Mouse (Mus musculus) left cerebral cortex, postnatal 25 days (tissue): ENCODE measurements around the gene Fgfr2. TPM values are rescaled to one million over a fixed set of nuclear protein-coding genes. Genes with fewer than 3 reads are reported as not detected.
"Not testable (repeated sequence)": the region's sequence is repeated elsewhere in the genome, so short reads cannot be mapped to it uniquely, and the experiment has no call there.

Experiments
- DNase-seq, 2 experiments: peaks; one replicate each; pipeline ENCODE4 v3.0.0; 2022; ENCODE audit warnings: low spot score in 2 of 2, mixed read lengths in 1 of 2
- intact Hi-C: fragments of 180-260 bp; cut with DNase I; formaldehyde crosslinking; loops from one replicate; pipeline ENCODE4 v1.15.1; 2025
- total RNA-seq, 2 experiments: library from RNA; stranded (reverse); gene quantifications; 2 replicates each; pipeline ENCODE4 v1.2.3; 2021

The Fgfr2 gene
- total RNA-seq, 2 experiments from 2014 or later: 37.1 to 42.0 TPM

DNA sequence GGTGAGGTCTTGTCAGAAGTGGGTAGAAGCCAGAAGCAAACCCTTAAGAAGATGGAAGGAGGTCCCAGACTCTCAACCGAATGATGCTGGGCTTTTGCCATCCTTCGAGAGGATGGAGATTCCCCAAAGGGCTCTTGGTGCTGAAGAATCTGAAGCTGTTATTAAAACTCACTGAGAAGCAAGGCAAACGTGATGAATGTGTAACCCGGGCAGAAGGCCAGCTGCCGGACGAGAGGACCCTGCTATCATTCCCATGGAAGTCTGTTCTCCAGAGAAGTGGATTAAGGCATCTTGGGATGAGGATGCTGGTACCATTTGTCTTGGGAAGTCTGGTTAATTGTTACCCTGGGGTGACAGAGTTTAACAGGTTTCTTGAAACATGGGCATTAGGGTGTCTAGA lies 2960.4 kb downstream of the Fgfr2 start:
- DNase-seq: no peak
- intact Hi-C loops: no loop called here

DNA sequence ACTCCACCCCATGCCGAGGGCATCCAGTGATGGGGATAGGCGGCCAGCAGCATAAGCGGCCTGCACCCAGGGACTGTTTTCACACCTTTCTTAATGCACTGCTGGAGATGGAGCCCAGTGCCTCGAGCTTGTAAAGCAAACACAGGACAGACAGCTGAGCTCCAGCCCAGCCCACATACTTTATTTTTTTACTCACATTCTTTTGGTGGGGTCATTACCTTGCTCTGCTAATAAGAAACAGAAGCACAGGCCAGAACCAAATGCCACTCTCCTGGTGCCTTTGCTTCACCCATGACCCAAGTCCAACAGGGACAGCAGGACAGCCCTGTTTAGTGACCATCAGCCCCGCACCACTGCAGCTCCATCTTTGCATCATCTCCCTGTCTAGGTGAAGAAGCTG lies 2961.6 kb downstream of the Fgfr2 start:
- intact Hi-C loops: no loop called here
- no peak for DNase-seq

DNA sequence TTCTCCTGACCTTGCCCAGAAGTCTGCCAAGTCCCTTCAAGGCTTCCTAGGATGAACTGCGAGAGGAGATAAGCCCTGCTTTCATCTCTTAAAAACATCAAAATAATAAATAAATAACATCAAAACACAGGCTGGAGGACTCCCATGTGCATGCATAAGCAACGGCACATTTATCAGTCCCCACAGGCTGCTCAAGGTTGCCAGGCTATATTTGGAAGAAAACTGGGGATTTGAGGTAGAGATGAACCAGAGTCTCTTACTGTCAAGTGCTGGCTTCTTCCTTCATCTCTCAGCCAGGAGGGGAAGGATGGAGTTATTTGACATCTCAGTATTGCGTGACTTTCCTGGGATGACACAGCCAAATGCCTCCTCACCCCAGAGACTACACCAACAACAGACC lies 2964.3 kb downstream of the Fgfr2 start:
- intact Hi-C loops: no loop called here
- DNase-seq: no peak

DNA sequence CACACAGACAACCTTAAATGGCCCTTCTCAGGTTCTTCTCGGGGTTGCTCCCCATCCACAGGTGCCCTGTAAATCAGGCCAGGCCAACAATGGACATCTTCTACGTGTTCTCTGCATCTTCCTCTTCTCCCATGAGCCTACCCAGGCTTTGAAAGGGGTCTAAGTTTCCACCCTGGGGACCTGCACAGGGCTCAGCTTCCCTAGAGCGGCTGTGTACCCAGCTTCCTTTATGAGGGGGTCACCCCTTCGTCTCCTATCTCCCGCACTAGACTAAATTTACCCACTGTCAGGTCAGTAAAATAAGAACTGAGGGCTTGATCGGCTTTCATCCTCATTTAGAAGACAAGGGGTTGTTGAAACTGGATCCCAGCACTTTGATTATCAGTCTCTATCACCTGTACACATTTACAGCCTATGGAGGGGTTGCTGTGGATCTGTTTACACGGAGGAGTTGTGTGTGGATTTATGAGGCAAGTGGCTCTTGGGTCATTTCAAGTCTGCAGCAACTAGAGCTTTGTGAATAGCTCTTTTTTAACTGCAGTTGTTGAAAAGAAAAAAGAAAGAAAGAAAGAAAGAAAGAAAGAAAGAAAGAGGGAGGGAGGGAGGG lies 2969.7 kb downstream of the Fgfr2 start:
- intact Hi-C loops: no loop called here
- DNase-seq: no peak

DNA sequence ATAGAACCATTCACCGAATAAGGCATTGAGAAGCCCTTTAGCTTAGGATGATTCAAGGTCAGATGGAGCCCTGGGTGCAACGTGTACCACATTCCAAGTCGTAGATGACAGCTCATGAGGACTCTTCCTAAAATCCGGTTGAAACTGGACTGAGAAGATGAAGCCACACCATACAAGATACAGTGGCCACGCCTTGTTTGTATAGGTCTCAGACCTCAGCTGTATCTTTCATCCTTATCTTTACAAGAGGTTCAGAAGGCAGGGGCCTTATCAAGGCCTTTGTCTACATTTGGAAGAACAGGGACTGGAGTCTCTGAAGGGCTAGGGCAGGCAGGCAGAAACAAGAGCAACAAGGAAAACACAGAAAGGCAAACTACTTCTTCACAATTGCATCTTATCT lies 2974.2 kb downstream of the Fgfr2 start:
- intact Hi-C loops: no loop called here
- DNase-seq: no peak

DNA sequence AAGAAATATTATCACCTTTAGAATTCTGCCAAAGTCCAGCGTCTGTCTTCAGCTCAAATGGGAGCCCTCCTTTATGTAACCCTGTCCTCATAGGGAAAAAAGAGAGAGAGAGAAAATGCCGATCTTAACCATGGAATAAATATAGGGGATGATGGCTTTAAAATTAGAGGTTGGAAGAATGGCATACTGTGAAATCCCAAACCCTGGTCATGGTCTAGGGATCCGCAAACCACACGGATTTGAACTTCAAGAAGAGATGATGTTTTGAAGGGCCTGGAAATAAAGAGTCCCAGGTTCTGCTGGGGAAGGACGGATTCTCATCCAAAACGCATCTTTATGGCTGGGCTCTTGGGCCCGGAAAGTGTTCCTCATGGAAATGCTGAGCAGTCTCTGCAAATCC lies 2975.9 kb downstream of the Fgfr2 start:
- intact Hi-C loops: no loop called here
- DNase-seq: no peak

DNA sequence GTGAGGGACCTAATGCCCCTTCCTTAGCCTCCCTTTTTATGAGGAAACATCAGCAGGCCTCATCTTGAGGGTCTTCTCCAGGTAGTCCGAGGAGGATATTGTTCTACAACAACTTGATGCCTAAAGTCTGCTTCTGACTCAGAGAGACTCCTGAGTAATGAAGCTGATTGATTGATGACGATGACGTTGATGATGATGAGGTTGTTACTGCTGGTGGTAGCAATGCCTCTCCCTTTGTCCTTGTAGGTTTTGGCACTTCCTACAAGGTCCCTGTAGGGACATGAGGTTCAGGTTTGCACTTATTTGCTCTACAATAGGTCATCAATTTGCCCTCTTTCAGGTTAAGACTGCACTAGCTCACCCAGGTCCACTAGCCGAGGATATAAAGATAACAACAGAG lies 2977.9 kb downstream of the Fgfr2 start:
- intact Hi-C loops: no loop called here
- no peak for DNase-seq

DNA sequence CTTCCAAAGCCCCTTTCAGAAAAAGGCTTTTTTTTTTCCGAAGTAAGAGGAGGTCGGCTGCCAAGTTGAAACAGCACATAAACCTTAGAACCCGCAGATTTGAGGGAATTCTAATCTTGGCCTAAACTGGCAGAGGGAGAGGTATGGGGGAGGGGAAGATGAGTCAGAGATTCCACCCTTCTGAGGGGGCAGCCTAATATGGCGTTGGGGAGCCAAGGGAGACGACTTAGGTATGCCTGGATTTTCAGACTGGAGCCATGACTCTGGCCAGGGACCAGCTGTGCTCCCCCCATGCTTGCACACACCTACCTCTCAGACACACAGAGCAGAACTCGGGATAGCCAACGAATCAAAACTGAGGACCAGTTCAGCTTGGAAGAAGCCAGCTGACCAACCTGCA lies 2979.8 kb downstream of the Fgfr2 start:
- intact Hi-C loops: no loop called here
- DNase-seq: no peak

DNA sequence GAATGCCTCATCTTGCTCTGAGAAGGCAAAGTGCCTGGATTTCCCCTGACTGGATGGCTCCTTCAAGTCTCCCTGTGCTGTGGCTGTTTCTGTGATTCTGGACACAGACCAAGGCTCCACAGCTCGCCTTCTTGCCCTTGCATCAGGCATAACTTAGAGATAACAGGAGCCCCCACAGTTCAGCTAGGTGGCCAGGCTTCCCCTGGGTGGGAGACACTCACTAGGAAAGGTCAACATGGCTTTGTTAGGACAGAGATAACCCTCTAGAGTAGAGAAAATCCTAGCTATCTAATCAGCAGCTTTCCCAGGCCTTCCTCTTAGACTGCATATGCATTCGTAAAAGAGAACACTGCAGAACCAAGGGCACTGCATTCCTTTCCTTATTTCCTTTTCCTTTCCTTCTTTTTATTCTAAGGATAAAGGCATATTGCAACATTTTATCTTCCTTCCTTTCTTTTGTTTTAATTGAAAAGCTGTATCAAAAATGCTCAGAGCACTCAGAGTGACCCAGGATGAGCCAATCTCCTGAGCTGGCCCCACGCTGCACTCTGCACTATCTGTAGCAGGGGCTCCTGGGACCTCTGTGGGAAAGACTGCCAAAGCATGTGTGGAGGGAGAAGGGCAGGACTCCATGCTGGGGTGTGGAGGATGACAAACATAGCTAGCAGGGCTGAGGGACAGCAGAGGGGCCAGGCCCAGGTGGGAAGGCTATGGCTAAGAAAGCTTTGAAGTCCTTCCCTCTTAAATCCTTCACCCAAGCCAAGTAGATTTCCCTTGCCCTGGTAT lies 2981.9 kb downstream of the Fgfr2 start:
- no peak for DNase-seq
- intact Hi-C loops: no loop called here

DNA sequence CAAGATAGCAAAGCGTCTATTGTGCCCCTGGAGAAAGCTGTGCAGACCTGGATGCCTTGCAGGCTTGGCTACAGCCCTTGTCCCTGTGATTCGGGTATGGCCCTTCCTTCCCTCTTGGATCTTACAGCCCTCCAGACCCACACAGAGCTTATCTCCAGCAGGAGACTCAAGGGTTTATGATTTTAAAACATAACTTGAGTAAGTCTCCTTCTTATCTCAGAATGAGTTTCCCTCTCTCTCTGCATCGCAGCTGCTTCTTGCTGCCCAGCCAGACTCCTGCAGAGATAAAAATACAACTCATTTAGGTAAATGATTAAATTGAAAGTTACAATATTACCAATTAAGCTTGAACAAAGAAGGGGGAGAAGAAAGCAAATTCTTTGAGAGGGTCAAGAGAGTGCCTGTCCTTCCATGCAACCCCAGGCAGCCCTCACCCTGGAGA lies 2988.2 kb downstream of the Fgfr2 start:
- intact Hi-C loops: no loop called here
- DNase-seq: no peak

DNA sequence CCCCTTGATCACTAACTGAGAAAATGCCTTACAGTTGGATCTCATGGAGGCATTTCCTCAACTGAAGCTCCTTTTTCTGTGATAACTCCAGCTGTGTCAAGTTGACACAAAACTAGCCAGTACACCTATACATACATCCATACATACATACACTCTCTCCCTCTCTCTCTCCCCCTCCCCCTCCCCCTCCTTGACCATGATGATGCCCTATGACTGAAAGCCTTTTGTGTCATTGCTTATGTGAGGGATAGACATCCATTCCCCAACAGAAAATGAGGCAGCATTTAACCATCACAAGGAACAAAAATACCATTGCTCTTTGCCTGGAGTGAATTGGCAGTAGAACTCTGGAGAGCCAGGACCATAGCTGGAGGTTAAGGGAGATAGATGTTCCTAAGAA lies 2988.7 kb downstream of the Fgfr2 start:
- DNase-seq, intact Hi-C loops: not testable (repeated sequence)

DNA sequence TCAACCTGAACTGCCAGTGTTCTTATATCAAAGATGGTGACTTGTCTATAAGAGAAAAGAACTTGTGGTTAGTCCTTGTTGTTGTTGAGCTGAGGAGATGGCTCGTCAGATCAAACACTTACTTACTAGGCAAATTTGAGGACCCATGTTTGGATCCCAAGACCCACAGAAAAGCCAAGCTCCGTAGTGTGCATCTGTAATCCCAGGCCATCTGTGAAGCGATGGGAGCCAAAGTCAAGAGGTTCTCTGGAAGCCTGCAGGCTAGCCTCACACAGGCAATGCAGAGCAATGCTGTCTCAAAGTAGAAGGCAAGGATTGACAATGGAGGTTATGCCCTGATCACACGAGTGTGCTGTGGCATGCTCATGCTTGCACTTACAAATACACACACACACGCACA lies 2992.9 kb downstream of the Fgfr2 start:
- intact Hi-C loops: no loop called here
- DNase-seq: no peak

DNA sequence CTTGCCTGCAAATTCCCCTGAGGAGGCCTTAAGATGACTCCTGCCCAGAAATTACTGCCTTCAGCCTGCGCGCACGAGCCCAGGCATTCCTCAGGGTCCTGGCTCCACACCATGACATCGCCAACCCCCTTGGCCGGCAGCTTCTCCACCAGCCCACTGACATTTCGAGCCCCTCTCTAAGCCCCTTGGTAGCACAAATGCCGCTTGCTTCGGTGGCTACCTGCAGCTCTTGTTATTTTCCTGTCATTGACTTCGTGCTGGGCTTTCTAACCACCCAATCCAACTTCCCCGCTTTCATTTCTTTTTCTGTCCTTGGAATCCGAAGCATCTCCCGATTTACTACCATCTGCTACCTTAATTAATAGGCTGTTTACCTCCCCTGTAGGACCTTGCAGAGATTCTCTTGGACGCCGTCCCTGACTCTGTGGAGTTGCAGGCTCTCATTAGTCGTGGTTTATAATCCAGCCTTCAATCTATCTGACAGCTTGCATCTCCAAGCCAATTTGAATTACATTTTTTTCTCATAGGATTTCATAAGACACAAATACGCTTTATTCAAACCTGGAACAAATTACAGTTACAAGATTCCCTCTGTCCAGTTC lies 2993.7 kb downstream of the Fgfr2 start:
- intact Hi-C loops: no loop called here
- DNase-seq: no peak

DNA sequence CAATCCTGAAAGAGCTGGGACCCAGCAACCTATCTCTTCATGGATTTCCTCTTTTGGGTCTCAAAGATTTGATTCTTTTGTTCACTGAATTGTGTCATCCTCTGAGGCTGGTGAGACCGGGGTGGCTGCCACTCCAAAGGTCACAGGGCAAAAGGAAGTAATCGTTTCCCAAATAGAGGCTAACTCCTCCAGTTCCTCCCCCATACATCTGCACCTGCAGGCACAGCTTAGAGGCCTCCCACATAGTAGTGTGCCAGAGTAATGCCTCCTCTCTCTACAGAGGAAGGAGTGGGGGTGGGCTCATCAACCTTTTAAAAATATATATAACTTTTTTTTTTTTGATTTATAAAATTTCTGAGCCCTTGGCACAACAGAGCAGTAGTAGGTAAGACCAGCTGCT lies 3001.6 kb downstream of the Fgfr2 start:
- intact Hi-C loops: no loop called here
- no peak for DNase-seq

DNA sequence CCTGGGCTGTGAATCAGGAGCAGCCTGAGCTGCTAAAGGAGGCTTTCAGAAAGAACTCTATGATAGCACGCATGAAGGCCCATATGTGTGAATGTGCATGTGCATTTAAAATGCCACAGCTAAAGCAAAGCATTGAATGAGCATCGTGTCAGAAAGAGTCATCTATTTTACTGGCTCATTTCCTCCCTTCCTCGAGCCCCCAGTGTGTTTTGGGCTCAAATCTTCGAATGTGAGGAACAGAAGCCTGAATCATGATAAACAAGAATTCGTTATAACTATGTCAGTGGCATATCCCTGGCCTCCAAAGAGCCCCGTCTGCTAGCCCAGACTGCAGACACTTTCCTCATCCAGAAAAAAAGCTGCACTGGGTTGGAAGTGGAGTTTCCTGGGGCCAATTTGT lies 3003.7 kb downstream of the Fgfr2 start:
- DNase-seq: no peak
- intact Hi-C loops: no loop called here

DNA sequence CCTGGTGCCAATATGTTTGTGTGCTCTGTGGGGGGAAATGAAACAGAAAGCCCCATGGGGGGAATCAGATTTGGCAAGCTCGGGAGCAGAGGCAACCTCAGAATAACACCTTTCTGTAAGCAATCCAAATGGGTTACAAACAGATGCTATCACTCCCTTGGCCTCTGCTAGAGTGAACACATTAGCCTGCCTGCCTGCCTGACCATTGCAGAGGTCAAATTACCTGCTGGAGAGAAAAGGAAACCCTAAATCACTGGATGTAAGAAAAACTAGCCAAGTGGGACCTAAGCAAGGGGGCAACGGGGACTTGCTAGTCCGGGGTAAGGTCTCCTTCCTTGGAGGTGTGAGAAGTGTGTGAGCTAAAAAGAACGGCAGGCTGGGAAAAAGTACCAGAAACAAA lies 3004.4 kb downstream of the Fgfr2 start:
- intact Hi-C loops: no loop called here
- no peak for DNase-seq

DNA sequence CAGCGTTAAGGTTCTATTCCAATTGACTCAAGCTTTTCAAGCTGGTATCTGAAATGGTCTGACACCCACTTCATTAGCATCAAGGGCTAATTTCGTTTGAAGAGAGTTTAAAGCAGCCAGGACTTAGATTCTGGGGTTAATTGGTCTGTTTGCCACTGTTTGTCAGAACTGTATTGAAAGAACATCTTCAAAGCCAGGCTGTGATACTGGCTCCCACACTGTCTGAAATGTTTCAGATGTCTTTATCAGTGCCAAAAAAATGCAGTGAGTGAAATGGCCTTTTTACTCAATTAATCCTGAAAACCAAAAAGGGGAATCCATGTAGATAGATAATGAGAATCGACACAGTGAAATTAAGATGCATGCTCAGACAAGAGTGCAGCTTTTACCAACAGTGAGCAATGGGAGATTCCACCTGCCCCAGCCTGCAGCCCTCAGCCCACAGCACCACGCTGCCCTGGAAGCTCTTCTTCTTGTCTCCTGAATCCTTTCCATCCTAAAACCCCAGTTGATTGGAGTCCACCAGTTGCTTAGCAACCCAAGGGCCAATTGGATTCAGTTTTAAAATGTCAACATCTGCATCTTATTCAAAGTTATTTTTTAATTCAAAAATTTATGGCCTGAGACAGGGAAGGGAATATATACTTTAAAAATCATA lies 3005.6 kb downstream of the Fgfr2 start:
- peak in 1 of 2 experiments; percentile 18 for DNase-seq
- intact Hi-C loops: no loop called here

DNA sequence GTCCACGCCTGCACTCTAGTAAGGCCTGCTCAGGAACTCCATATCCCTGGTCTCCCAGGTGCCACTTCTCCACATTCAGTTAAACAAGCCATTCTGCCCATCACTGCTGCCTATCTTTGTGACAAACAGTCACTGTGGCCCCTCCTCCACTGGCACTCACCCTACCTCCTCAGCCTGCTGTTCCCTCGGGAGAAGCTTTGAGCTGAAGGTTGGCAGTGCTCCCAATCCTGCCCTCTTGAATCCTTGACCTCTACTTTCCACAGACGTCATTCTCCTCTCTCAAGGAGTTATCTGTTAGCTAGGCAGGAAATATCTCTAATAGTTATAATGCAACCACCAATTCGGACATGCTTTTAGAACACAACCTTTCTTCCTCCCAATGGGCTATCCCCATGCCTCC lies 3008.7 kb downstream of the Fgfr2 start:
- intact Hi-C loops: no loop called here
- no peak for DNase-seq
